Mouse (Mus musculus): ENCODE measurements around the gene OR5BS1P. TPM values are rescaled to one million over a fixed set of nuclear protein-coding genes. Genes with fewer than 3 reads are reported as not detected.
"Not testable (repeated sequence)": the region's sequence is repeated elsewhere in the genome, so short reads cannot be mapped to it uniquely, and the experiment has no call there.

Gene OR5BS1P
- not detected in 2 replicates for polyA plus RNA-seq (2012; rRNA removed)
- polyA plus RNA-seq (2014; fragmentation: Nextera tagmentation; extraction: Ambion mirVana), result not detected in 2 replicates

DNA sequence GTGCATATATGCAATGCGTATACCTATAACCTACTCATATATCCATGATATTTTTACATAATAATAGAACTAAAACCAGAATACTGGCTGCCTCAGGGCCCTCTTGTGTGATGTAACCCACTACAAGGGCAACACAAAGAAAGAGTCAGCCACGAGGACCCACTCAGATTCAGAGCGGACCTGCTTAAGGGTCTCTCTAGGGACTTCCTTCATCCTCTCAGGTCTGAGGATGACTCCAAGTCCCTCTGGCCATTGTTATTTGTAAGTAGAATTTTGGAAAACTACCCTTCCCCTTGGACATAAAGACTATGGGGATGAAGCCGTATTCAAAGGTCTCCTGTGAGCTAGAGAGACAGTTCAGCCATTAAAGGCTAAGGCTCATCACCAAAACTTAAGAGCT, at the start of gene OR5BS1P:
Gene OR5BS1P, plus strand, starts transcription at position 301 of the 400 bp plus-strand sequence.
- Histone ChIP-seq H3K36me3 (ENCODE audit: control insufficient read depth, insufficient read depth, low read length) (no peaks in the 10 kb centered on the region), H3K9ac (ENCODE audit: low read depth, low read length, severe bottlenecking) (no peak within 1 kb of the TSS), H3K27ac (replicated peaks; ENCODE audit: low read depth, low read length) (no peak within 1 kb of the TSS), H3K4me1 (ENCODE audit: control insufficient read depth, insufficient read depth, low read length) (no peaks in the 10 kb centered on the region), H3K4me2 (replicated peaks; ENCODE audit: low read depth, low read length, severe bottlenecking) (no peak within 1 kb of the TSS), H3K9me3 (ENCODE audit: control insufficient read depth, low read length) (no peaks in the 10 kb centered on the region), H3K4me3 (replicated peaks; ENCODE audit: low read length) (no peak within 1 kb of the TSS), H3K27me3 (ENCODE audit: control insufficient read depth, insufficient read depth, low read length) (no peaks in the 10 kb centered on the region)
- no peak for TF ChIP-seq POLR2A (IDR thresholded peaks at IDR 0.05; ENCODE audit: borderline replicate concordance, extremely low read depth, insufficient read depth, insufficient read length)
- 93% methylated on average over 4 of the region's 4 CpGs for WGBS
- DNase-seq (ENCODE audit: low spot score), result no peak
- no peak for ATAC-seq (ENCODE audit: low FRiP score, low read depth)

DNA sequence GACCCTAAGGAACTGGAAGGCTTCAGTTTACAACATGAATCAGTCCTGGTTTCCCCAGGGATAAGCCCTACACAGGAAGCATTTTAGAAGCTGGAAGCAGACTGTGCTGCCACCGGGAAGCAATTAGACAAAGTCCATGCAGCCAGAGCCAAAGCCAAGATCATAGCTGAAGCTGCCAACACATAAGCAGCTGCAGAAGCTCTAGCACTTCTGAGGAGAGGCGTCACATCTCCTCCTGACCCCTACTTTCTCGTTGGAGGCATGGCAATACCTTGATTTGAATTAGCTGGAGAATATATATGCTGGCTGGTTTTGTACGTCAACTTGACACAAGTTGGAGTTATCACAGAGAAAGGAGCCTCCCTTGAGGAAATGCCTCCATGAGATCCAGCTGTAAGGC, 48.8 kb upstream of the OR5BS1P start:
- H3K9me3 ChIP-seq (ENCODE audit: control insufficient read depth, low read length), result no peaks in the 10 kb centered on the region
- WGBS, result 49% methylated on average over 4 of the region's 4 CpGs
- H3K36me3 ChIP-seq (ENCODE audit: control insufficient read depth, insufficient read depth, low read length), result no peaks in the 10 kb centered on the region
- ATAC-seq (ENCODE audit: low FRiP score, low read depth) (no peak), DNase-seq (ENCODE audit: low spot score) (no peak)
- no peak for TF ChIP-seq POLR2A (IDR thresholded peaks at IDR 0.05; ENCODE audit: borderline replicate concordance, extremely low read depth, insufficient read depth, insufficient read length)
- no peaks in the 10 kb centered on the region for H3K4me1 ChIP-seq (ENCODE audit: control insufficient read depth, insufficient read depth, low read length)
- no peak overlapping the region for H3K9ac ChIP-seq (ENCODE audit: low read depth, low read length, severe bottlenecking)
- H3K4me3 ChIP-seq (replicated peaks; ENCODE audit: low read length), result no peak overlapping the region
- no peaks in the 10 kb centered on the region for H3K27me3 ChIP-seq (ENCODE audit: control insufficient read depth, insufficient read depth, low read length)
- no peak overlapping the region for H3K4me2 ChIP-seq (replicated peaks; ENCODE audit: low read depth, low read length, severe bottlenecking)
- H3K27ac ChIP-seq (replicated peaks; ENCODE audit: low read depth, low read length), result no peak overlapping the region

DNA sequence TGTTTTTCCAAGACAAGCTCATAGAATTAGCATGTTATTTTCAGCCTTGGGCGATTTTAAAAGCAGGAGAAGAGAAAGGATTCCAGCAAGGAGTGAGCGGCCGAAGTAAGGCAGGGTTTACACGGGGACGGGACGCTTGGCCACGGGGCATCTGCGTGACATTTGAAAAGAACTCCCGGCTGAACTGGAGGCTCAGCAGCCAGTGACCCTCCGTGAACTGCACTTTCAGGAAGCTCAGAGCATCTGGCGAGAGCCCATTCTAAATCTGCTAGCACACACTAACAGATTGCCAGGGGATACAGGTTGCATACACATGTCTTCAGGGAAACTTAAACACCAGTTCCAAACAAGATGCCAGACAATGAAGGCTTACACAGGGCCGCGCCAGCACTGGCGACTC, 45.4 kb upstream of the OR5BS1P start:
- Histone ChIP-seq H3K9me3 (ENCODE audit: control insufficient read depth, low read length) (no peaks in the 10 kb centered on the region), H3K27me3 (ENCODE audit: control insufficient read depth, insufficient read depth, low read length) (no peaks in the 10 kb centered on the region), H3K4me1 (ENCODE audit: control insufficient read depth, insufficient read depth, low read length) (no peaks in the 10 kb centered on the region), H3K27ac (replicated peaks; ENCODE audit: low read depth, low read length) (no peak overlapping the region), H3K4me3 (replicated peaks; ENCODE audit: low read length) (no peak overlapping the region), H3K4me2 (replicated peaks; ENCODE audit: low read depth, low read length, severe bottlenecking) (no peak overlapping the region), H3K9ac (ENCODE audit: low read depth, low read length, severe bottlenecking) (no peak overlapping the region), H3K36me3 (ENCODE audit: control insufficient read depth, insufficient read depth, low read length) (no peaks in the 10 kb centered on the region)
- no peak for DNase-seq (ENCODE audit: low spot score)
- WGBS, result 49% methylated on average over 14 of the region's 14 CpGs
- TF ChIP-seq POLR2A (IDR thresholded peaks at IDR 0.05; ENCODE audit: borderline replicate concordance, extremely low read depth, insufficient read depth, insufficient read length), result no peak
- no peak for ATAC-seq (ENCODE audit: low FRiP score, low read depth)

DNA sequence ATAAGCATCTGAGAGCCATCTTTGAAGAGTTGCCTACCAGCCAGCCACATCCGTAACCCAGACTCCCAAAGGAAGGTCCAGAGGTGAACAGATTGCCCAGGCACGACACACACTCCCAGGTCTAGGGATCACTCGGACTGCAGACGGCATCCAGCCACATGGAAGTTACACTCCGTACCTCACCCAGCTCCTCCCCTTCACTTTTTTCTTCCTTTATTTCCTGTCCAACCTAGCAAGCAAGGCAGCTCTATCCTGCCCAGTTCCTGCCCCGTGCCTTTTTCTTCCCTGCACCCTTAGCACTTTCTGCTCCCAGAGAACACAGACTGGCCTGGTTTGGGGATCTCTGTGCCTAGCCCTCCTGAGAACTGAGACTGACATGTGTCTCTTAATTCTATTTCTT, 44.9 kb upstream of the OR5BS1P start:
- H3K4me3 ChIP-seq (replicated peaks; ENCODE audit: low read length), result no peak overlapping the region
- no peaks in the 10 kb centered on the region for H3K36me3 ChIP-seq (ENCODE audit: control insufficient read depth, insufficient read depth, low read length)
- no peak overlapping the region for H3K27ac ChIP-seq (replicated peaks; ENCODE audit: low read depth, low read length)
- no peaks in the 10 kb centered on the region for H3K9me3 ChIP-seq (ENCODE audit: control insufficient read depth, low read length)
- no peaks in the 10 kb centered on the region for H3K27me3 ChIP-seq (ENCODE audit: control insufficient read depth, insufficient read depth, low read length)
- ATAC-seq (ENCODE audit: low FRiP score, low read depth) (no peak), DNase-seq (ENCODE audit: low spot score) (no peak)
- no peak for TF ChIP-seq POLR2A (IDR thresholded peaks at IDR 0.05; ENCODE audit: borderline replicate concordance, extremely low read depth, insufficient read depth, insufficient read length)
- H3K4me2 ChIP-seq (replicated peaks; ENCODE audit: low read depth, low read length, severe bottlenecking), result no peak overlapping the region
- no peak overlapping the region for H3K9ac ChIP-seq (ENCODE audit: low read depth, low read length, severe bottlenecking)
- 37% methylated on average over 6 of the region's 6 CpGs for WGBS
- no peaks in the 10 kb centered on the region for H3K4me1 ChIP-seq (ENCODE audit: control insufficient read depth, insufficient read depth, low read length)

DNA sequence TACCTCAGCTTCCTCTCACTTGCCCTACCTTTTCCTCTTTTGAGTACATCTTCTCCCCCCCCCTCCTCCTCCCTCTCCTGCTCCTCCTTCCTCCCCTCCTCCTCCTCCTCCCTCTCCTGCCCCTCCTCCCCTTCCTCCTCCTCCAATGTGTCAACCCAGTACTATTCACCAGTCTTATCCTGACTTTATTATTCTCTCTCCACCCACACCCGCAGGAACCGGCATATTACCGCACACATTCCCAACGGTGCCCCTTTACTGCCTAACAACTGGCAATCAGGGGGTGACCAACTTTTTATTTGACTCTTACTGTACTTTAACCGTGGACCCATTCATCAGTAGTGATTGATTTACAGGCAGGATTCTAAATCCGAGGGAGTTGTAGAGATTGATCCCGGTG, 44.5 kb upstream of the OR5BS1P start:
- H3K27ac ChIP-seq (replicated peaks; ENCODE audit: low read depth, low read length), result no peak overlapping the region
- DNase-seq (ENCODE audit: low spot score) (no peak), ATAC-seq (ENCODE audit: low FRiP score, low read depth) (no peak)
- no peak overlapping the region for H3K9ac ChIP-seq (ENCODE audit: low read depth, low read length, severe bottlenecking)
- no peaks in the 10 kb centered on the region for H3K4me1 ChIP-seq (ENCODE audit: control insufficient read depth, insufficient read depth, low read length)
- no peak for TF ChIP-seq POLR2A (IDR thresholded peaks at IDR 0.05; ENCODE audit: borderline replicate concordance, extremely low read depth, insufficient read depth, insufficient read length)
- no peaks in the 10 kb centered on the region for H3K9me3 ChIP-seq (ENCODE audit: control insufficient read depth, low read length)
- 52% methylated on average over 7 of the region's 7 CpGs for WGBS
- no peak overlapping the region for H3K4me3 ChIP-seq (replicated peaks; ENCODE audit: low read length)
- H3K4me2 ChIP-seq (replicated peaks; ENCODE audit: low read depth, low read length, severe bottlenecking), result no peak overlapping the region
- H3K27me3 ChIP-seq (ENCODE audit: control insufficient read depth, insufficient read depth, low read length), result no peaks in the 10 kb centered on the region
- H3K36me3 ChIP-seq (ENCODE audit: control insufficient read depth, insufficient read depth, low read length), result no peaks in the 10 kb centered on the region

DNA sequence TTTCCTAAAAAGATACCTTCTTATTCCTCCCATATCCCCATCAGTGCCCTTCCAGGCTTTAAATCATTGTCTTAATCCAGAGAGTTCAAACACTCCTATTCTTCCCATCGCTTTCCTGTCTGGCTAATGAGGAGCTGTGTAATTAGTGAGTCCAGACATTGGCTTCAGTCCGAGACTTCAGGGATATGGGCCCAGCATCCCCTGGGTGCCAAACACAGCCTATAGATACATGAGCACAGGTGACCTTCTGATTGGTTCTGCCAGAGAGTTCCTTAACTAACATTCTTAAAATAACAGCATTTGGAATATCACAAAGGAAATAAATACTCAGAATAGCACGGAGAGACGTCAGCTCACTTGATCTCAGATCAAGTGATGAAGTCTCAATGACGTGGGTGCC, 38.8 kb upstream of the OR5BS1P start, which contains the start of gene Olfr282:
Gene Olfr282, plus strand, starts transcription at position 301 of the 400 bp plus-strand sequence.
- not testable (repeated sequence) for H3K4me3 ChIP-seq (replicated peaks; ENCODE audit: low read length); DNase-seq (ENCODE audit: low spot score); H3K9me3 ChIP-seq (ENCODE audit: control insufficient read depth, low read length); ATAC-seq (ENCODE audit: low FRiP score, low read depth); H3K27ac ChIP-seq (replicated peaks; ENCODE audit: low read depth, low read length); H3K9ac ChIP-seq (ENCODE audit: low read depth, low read length, severe bottlenecking); H3K27me3 ChIP-seq (ENCODE audit: control insufficient read depth, insufficient read depth, low read length); H3K36me3 ChIP-seq (ENCODE audit: control insufficient read depth, insufficient read depth, low read length); H3K4me2 ChIP-seq (replicated peaks; ENCODE audit: low read depth, low read length, severe bottlenecking); H3K4me1 ChIP-seq (ENCODE audit: control insufficient read depth, insufficient read depth, low read length)
- WGBS, result 70% methylated on average over 5 of the region's 5 CpGs
